Comparison of ENCODE assay signal across 16 mouse cellular contexts in genomic region chr8:85877976-85878375, GRCm38 (mm10).
"Had no signal": no experiment of that assay in that cellular context is flagged by ENCODE, and none has a peak within 500 bp of the region (broad histone marks: within the 10 kb centered on the region; RNA-seq: fewer than 3 reads in every experiment).

No protein-coding gene starts in this region.

- H3K9ac ChIP-seq: limb, embryonic 13.5 days; liver, embryonic 12.5 days; liver, embryonic 15.5 days had no signal

- H3K27me3 ChIP-seq: limb, embryonic 13.5 days; liver, embryonic 12.5 days; liver, embryonic 15.5 days had no signal

- ATAC-seq: hindbrain, postnatal 0 days; inflammation-experienced regulatory T-cells, adult 6 months; intestine, embryonic 16.5 days; liver, embryonic 12.5 days had no signal

- H3K4me1 ChIP-seq: limb, embryonic 10.5 days; limb, embryonic 13.5 days had no signal

- DNase-seq: layer of hippocampus, adult 9-11 months; lung, adult 2 months; lung, postnatal 14 days; lung, postnatal 4 days; midbrain, embryonic 14.5 days; thymus, adult 18-20 months; thymus, postnatal 36 days had no signal

- H3K4me3 ChIP-seq: layer of hippocampus, adult 2 months; limb, embryonic 10.5 days; limb, embryonic 13.5 days; liver, embryonic 12.5 days; liver, embryonic 15.5 days had no signal

- H3K4me2 ChIP-seq: limb, embryonic 13.5 days; liver, embryonic 12.5 days; liver, embryonic 15.5 days; midbrain, embryonic 11.5 days had no signal

- H3K27ac ChIP-seq: hindbrain, postnatal 0 days; layer of hippocampus, adult 2 months; limb, embryonic 10.5 days; limb, embryonic 13.5 days; liver, embryonic 12.5 days; liver, embryonic 15.5 days had no signal

- H3K9me3 ChIP-seq: limb, embryonic 10.5 days; limb, embryonic 13.5 days; liver, embryonic 12.5 days; liver, embryonic 15.5 days had no signal
